Mouse (Mus musculus) heart, postnatal 4 days (tissue): Measurements from ENCODE around the gene Kif13a. TPM values are rescaled to one million over a fixed set of nuclear protein-coding genes. Genes with fewer than 3 reads are reported as not detected.

Source experiments
- DNase-seq: peaks from one replicate; pipeline ENCODE4 v3.0.0; 2021
- total RNA-seq, 2 experiments: library from RNA; stranded (reverse); gene quantifications; 2 replicates each; pipeline ENCODE4 v1.2.3; 2021

Kif13a gene
- total RNA-seq, 2 experiments from 2014 or later, result 110 to 116 TPM

GRCm38 (mm10) chr13:46774998-46775397 lies 154.7 kb downstream of the Kif13a start:
- DNase-seq, result no peak

GRCm38 (mm10) chr13:46772581-46772980 lies 157.1 kb downstream of the Kif13a start:
- no peak for DNase-seq

GRCm38 (mm10) chr13:46765361-46765760 lies 164.3 kb downstream of the Kif13a start:
- DNase-seq, result no peak

- no peak for DNase-seq
Observed at GRCm38 (mm10) chr13:46763210-46763609, 166.5 kb downstream of the Kif13a start.

GRCm38 (mm10) chr13:46760921-46761320 lies 168.7 kb downstream of the Kif13a start:
- no peak for DNase-seq

- DNase-seq, result no peak
Observed at GRCm38 (mm10) chr13:46759281-46759809, 170.3 kb downstream of the Kif13a start.

GRCm38 (mm10) chr13:46758627-46759026 lies 171.0 kb downstream of the Kif13a start:
- DNase-seq, result no peak

- DNase-seq, result no peak
Observed at GRCm38 (mm10) chr13:46757946-46758345, 171.7 kb downstream of the Kif13a start.

- no peak for DNase-seq
Observed at GRCm38 (mm10) chr13:46753294-46753693, 176.4 kb downstream of the Kif13a start.

GRCm38 (mm10) chr13:46752566-46753229 lies 177.0 kb downstream of the Kif13a start:
- no peak for DNase-seq

GRCm38 (mm10) chr13:46748138-46748873 lies 181.4 kb downstream of the Kif13a start:
- DNase-seq, result no peak

GRCm38 (mm10) chr13:46743821-46744220 lies 185.8 kb downstream of the Kif13a start:
- DNase-seq, result no peak

- no peak for DNase-seq
Observed at GRCm38 (mm10) chr13:46742367-46742766, 187.3 kb downstream of the Kif13a start.

- DNase-seq, result no peak
Observed at GRCm38 (mm10) chr13:46739426-46739825, 190.2 kb downstream of the Kif13a start.

GRCm38 (mm10) chr13:46737482-46737881 lies 192.2 kb downstream of the Kif13a start:
- DNase-seq, result no peak

- DNase-seq, result no peak
Observed at GRCm38 (mm10) chr13:46736479-46736865, 193.2 kb downstream of the Kif13a start.

- peak; percentile 38 for DNase-seq
Observed at GRCm38 (mm10) chr13:46735808-46736478, 193.7 kb downstream of the Kif13a start.

- no peak for DNase-seq
Observed at GRCm38 (mm10) chr13:46735219-46735807, 194.4 kb downstream of the Kif13a start.

GRCm38 (mm10) chr13:46729998-46730397 lies 199.7 kb downstream of the Kif13a start:
- DNase-seq, result no peak

GRCm38 (mm10) chr13:46728411-46728810 lies 201.3 kb downstream of the Kif13a start:
- DNase-seq, result no peak

GRCm38 (mm10) chr13:46727837-46728268 lies 201.8 kb downstream of the Kif13a start, which contains the start of gene Nup153:
Gene Nup153, minus strand, starts transcription at chr13:46727940.
- DNase-seq, result peak; percentile 100

GRCm38 (mm10) chr13:46727038-46727836 lies 202.4 kb downstream of the Kif13a start:
- peak; percentile 74 for DNase-seq
